Mouse (Mus musculus) embryonic fibroblast, embryonic 13.5 days (primary cell): ENCODE measurements at regions not wholly inside any gene's neighbourhood (a gene's known extent, or its start where the extent isn't known, plus 50 kb on each side); places are given as distances from the start of the nearest gene placed in this dataset.

Experiments used
- CTCF ChIP-seq: IDR thresholded peaks from 2 replicates; pipeline ENCODE4 v1.5.1; 2011; ENCODE audit warnings: mild to moderate bottlenecking, control low read depth, low read length, moderate library complexity, borderline replicate concordance; ENCODE audit not compliant: insufficient read depth
- POLR2A ChIP-seq: IDR thresholded peaks from 2 replicates; pipeline ENCODE4 v1.6.1; 2011; ENCODE audit warnings: low read depth, mild to moderate bottlenecking, control low read depth, low read length, moderate library complexity

- TF ChIP-seq CTCF (no peak), POLR2A (no peak)
Observed at GRCm38 (mm10) chr7:83222029-83222722, 355.0 kb downstream of the Mex3b start.
